Mouse (Mus musculus): Measurements from ENCODE around the gene Rps6ka2. TPM values are rescaled to one million over a fixed set of nuclear protein-coding genes. Genes with fewer than 3 reads are reported as not detected.
A peak's percentile ranks its signal among the peaks of the same experiment; 100 is the strongest.

Rps6ka2 gene
- polyA plus RNA-seq, 1 experiment from 2014 or later, result 45.3 TPM

- Histone ChIP-seq H3K4me1 (ENCODE audit: control insufficient read depth, insufficient read depth, low read length) (peaks cover 18% of the 10 kb centered on the region), H3K27me3 (ENCODE audit: control insufficient read depth, insufficient read depth, low read length) (no peaks in the 10 kb centered on the region), H3K27ac (ENCODE audit: low read depth, low read length) (no peak overlapping the region), H3K9me3 (replicated peaks; ENCODE audit: control insufficient read depth, low read length) (no peaks in the 10 kb centered on the region), H3K4me3 (ENCODE audit: low read depth, low read length) (no peak overlapping the region), H3K9ac (ENCODE audit: low read depth, low read length) (no peak overlapping the region), H3K36me3 (ENCODE audit: control insufficient read depth, insufficient read depth, low read length) (no peaks in the 10 kb centered on the region), H3K4me2 (no peak overlapping the region)
- ATAC-seq (replicated peaks; ENCODE audit: insufficient number of reproducible peaks, low FRiP score, low TSS enrichment), result no peak
- 70% methylated on average over 11 of the region's 11 CpGs for WGBS (ENCODE audit: insufficient replicate concordance)
Measured at GRCm38 (mm10) chr17:7210648-7211047, 40.7 kb downstream of the Rps6ka2 start.

- Histone ChIP-seq H3K4me2 (no peak overlapping the region), H3K4me3 (ENCODE audit: low read depth, low read length) (no peak overlapping the region), H3K4me1 (ENCODE audit: control insufficient read depth, insufficient read depth, low read length) (peaks cover 17% of the 10 kb centered on the region), H3K9ac (ENCODE audit: low read depth, low read length) (no peak overlapping the region), H3K27me3 (ENCODE audit: control insufficient read depth, insufficient read depth, low read length) (no peaks in the 10 kb centered on the region), H3K27ac (ENCODE audit: low read depth, low read length) (no peak overlapping the region), H3K9me3 (replicated peaks; ENCODE audit: control insufficient read depth, low read length) (no peaks in the 10 kb centered on the region), H3K36me3 (ENCODE audit: control insufficient read depth, insufficient read depth, low read length) (no peaks in the 10 kb centered on the region)
- ATAC-seq (replicated peaks; ENCODE audit: insufficient number of reproducible peaks, low FRiP score, low TSS enrichment), result no peak
- WGBS (ENCODE audit: insufficient replicate concordance), result 67% methylated on average over 4 of the region's 4 CpGs
Measured at GRCm38 (mm10) chr17:7211893-7212292, 42.0 kb downstream of the Rps6ka2 start.

DNA sequence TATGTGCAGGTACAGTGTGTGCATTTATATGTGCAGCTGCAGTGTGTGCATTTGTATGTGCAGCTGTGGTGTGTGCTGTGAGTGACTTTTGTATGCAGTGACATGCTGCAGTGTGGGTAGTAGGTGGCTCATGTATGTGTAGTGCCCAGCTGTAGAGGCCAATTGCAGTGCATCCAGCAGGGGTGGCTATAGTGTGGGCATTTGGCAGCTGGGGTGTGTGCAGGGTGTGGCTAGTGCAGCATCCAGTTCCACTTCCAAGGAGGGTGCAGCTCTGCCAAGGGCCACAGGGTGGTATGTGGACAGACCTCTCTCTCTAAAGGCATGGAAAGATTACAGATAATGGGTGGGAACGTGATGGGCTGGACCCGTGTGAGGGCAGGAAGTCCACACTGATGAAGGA is 43.3 kb downstream of the Rps6ka2 start:
- Histone ChIP-seq H3K36me3 (ENCODE audit: control insufficient read depth, insufficient read depth, low read length) (no peaks in the 10 kb centered on the region), H3K4me3 (ENCODE audit: low read depth, low read length) (no peak overlapping the region), H3K4me2 (no peak overlapping the region), H3K9me3 (replicated peaks; ENCODE audit: control insufficient read depth, low read length) (no peaks in the 10 kb centered on the region), H3K4me1 (ENCODE audit: control insufficient read depth, insufficient read depth, low read length) (peaks cover 19% of the 10 kb centered on the region), H3K27ac (ENCODE audit: low read depth, low read length) (no peak overlapping the region), H3K9ac (ENCODE audit: low read depth, low read length) (no peak overlapping the region), H3K27me3 (ENCODE audit: control insufficient read depth, insufficient read depth, low read length) (no peaks in the 10 kb centered on the region)
- WGBS (ENCODE audit: insufficient replicate concordance), result 61% methylated on average over 2 of the region's 2 CpGs
- no peak for ATAC-seq (replicated peaks; ENCODE audit: insufficient number of reproducible peaks, low FRiP score, low TSS enrichment)

DNA sequence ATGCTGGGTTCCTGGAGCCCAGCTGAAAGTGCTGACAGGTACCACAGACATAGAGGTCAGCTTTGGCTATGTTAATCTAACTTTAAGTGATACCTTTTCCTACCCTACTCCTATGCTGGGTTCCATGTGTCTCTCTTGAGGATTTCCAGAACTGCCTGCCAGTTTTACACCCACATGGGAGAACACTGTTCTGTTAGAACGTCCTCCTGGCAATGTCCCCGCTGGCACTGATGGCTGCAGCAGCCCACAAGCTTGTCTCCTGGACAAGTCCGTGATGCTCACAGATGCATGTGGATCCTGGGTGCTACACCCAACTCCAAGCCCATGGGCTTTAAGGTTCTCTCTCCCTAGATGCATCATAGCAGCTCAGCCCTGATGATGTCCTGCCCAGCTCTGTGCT is 44.1 kb downstream of the Rps6ka2 start:
- Histone ChIP-seq H3K4me2 (no peak overlapping the region), H3K27ac (ENCODE audit: low read depth, low read length) (no peak overlapping the region), H3K4me3 (ENCODE audit: low read depth, low read length) (no peak overlapping the region), H3K36me3 (ENCODE audit: control insufficient read depth, insufficient read depth, low read length) (no peaks in the 10 kb centered on the region), H3K4me1 (ENCODE audit: control insufficient read depth, insufficient read depth, low read length) (peaks cover 25% of the 10 kb centered on the region), H3K9me3 (replicated peaks; ENCODE audit: control insufficient read depth, low read length) (no peaks in the 10 kb centered on the region), H3K27me3 (ENCODE audit: control insufficient read depth, insufficient read depth, low read length) (no peaks in the 10 kb centered on the region), H3K9ac (ENCODE audit: low read depth, low read length) (no peak overlapping the region)
- WGBS (ENCODE audit: insufficient replicate concordance), result 78% methylated on average over 3 of the region's 3 CpGs
- no peak for ATAC-seq (replicated peaks; ENCODE audit: insufficient number of reproducible peaks, low FRiP score, low TSS enrichment)

GRCm38 (mm10) chr17:7217791-7218329 is 47.9 kb downstream of the Rps6ka2 start:
- WGBS (ENCODE audit: insufficient replicate concordance), result 70% methylated on average over 11 of the region's 11 CpGs
- Histone ChIP-seq H3K36me3 (ENCODE audit: control insufficient read depth, insufficient read depth, low read length) (no peaks in the 10 kb centered on the region), H3K4me3 (ENCODE audit: low read depth, low read length) (no peak overlapping the region), H3K9ac (ENCODE audit: low read depth, low read length) (no peak overlapping the region), H3K4me1 (ENCODE audit: control insufficient read depth, insufficient read depth, low read length) (peaks cover 31% of the 10 kb centered on the region), H3K4me2 (no peak overlapping the region), H3K9me3 (replicated peaks; ENCODE audit: control insufficient read depth, low read length) (no peaks in the 10 kb centered on the region), H3K27me3 (ENCODE audit: control insufficient read depth, insufficient read depth, low read length) (no peaks in the 10 kb centered on the region), H3K27ac (ENCODE audit: low read depth, low read length) (no peak overlapping the region)
- ATAC-seq (replicated peaks; ENCODE audit: insufficient number of reproducible peaks, low FRiP score, low TSS enrichment), result no peak

- no peak for ATAC-seq (replicated peaks; ENCODE audit: insufficient number of reproducible peaks, low FRiP score, low TSS enrichment)
- Histone ChIP-seq H3K4me3 (ENCODE audit: low read depth, low read length) (no peak overlapping the region), H3K9ac (ENCODE audit: low read depth, low read length) (0 out of 2 replicates have a peak overlapping the region, but pooled peaks have one; percentile 12), H3K4me2 (no peak overlapping the region), H3K36me3 (ENCODE audit: control insufficient read depth, insufficient read depth, low read length) (no peaks in the 10 kb centered on the region), H3K9me3 (replicated peaks; ENCODE audit: control insufficient read depth, low read length) (no peaks in the 10 kb centered on the region), H3K27me3 (ENCODE audit: control insufficient read depth, insufficient read depth, low read length) (no peaks in the 10 kb centered on the region), H3K4me1 (ENCODE audit: control insufficient read depth, insufficient read depth, low read length) (peaks cover 26% of the 10 kb centered on the region), H3K27ac (ENCODE audit: low read depth, low read length) (peak overlapping the region; percentile 57; the same call in 1 of the 2 replicates)
- WGBS (ENCODE audit: insufficient replicate concordance), result 77% methylated on average over 9 of the region's 9 CpGs
Measured at GRCm38 (mm10) chr17:7218396-7218795, 48.5 kb downstream of the Rps6ka2 start.

GRCm38 (mm10) chr17:7219044-7219718 is 49.3 kb downstream of the Rps6ka2 start:
- H3K4me2 ChIP-seq, result no peak overlapping the region
- ATAC-seq (replicated peaks; ENCODE audit: insufficient number of reproducible peaks, low FRiP score, low TSS enrichment), result peak; percentile 35
- no peak overlapping the region for H3K4me3 ChIP-seq (ENCODE audit: low read depth, low read length)
- peak overlapping the region; percentile 57; the same call in 1 of the 2 replicates for H3K27ac ChIP-seq (ENCODE audit: low read depth, low read length)
- no peak overlapping the region for H3K9ac ChIP-seq (ENCODE audit: low read depth, low read length)
- H3K27me3 ChIP-seq (ENCODE audit: control insufficient read depth, insufficient read depth, low read length), result no peaks in the 10 kb centered on the region
- H3K9me3 ChIP-seq (replicated peaks; ENCODE audit: control insufficient read depth, low read length), result no peaks in the 10 kb centered on the region
- 19% methylated on average over 11 of the region's 11 CpGs for WGBS (ENCODE audit: insufficient replicate concordance)
- peaks cover 26% of the 10 kb centered on the region for H3K4me1 ChIP-seq (ENCODE audit: control insufficient read depth, insufficient read depth, low read length)
- no peaks in the 10 kb centered on the region for H3K36me3 ChIP-seq (ENCODE audit: control insufficient read depth, insufficient read depth, low read length)

GRCm38 (mm10) chr17:7221310-7221709 is 51.4 kb downstream of the Rps6ka2 start:
- H3K4me3 ChIP-seq (ENCODE audit: low read depth, low read length), result no peak overlapping the region
- no peak overlapping the region for H3K27ac ChIP-seq (ENCODE audit: low read depth, low read length)
- H3K4me1 ChIP-seq (ENCODE audit: control insufficient read depth, insufficient read depth, low read length), result peaks cover 27% of the 10 kb centered on the region
- no peak overlapping the region for H3K4me2 ChIP-seq
- WGBS (ENCODE audit: insufficient replicate concordance), result 61% methylated on average over 4 of the region's 4 CpGs
- no peak for ATAC-seq (replicated peaks; ENCODE audit: insufficient number of reproducible peaks, low FRiP score, low TSS enrichment)
- no peaks in the 10 kb centered on the region for H3K36me3 ChIP-seq (ENCODE audit: control insufficient read depth, insufficient read depth, low read length)
- no peaks in the 10 kb centered on the region for H3K27me3 ChIP-seq (ENCODE audit: control insufficient read depth, insufficient read depth, low read length)
- H3K9me3 ChIP-seq (replicated peaks; ENCODE audit: control insufficient read depth, low read length), result no peaks in the 10 kb centered on the region
- H3K9ac ChIP-seq (ENCODE audit: low read depth, low read length), result no peak overlapping the region

- Histone ChIP-seq H3K9me3 (replicated peaks; ENCODE audit: control insufficient read depth, low read length) (no peaks in the 10 kb centered on the region), H3K27me3 (ENCODE audit: control insufficient read depth, insufficient read depth, low read length) (no peaks in the 10 kb centered on the region), H3K27ac (ENCODE audit: low read depth, low read length) (no peak overlapping the region), H3K36me3 (ENCODE audit: control insufficient read depth, insufficient read depth, low read length) (no peaks in the 10 kb centered on the region), H3K4me3 (ENCODE audit: low read depth, low read length) (no peak overlapping the region), H3K4me1 (ENCODE audit: control insufficient read depth, insufficient read depth, low read length) (peaks cover 36% of the 10 kb centered on the region), H3K4me2 (no peak overlapping the region), H3K9ac (ENCODE audit: low read depth, low read length) (no peak overlapping the region)
- no peak for ATAC-seq (replicated peaks; ENCODE audit: insufficient number of reproducible peaks, low FRiP score, low TSS enrichment)
- 56% methylated on average over 3 of the region's 3 CpGs for WGBS (ENCODE audit: insufficient replicate concordance)
Measured at GRCm38 (mm10) chr17:7222198-7222597, 52.3 kb downstream of the Rps6ka2 start.
